Mouse (Mus musculus) cerebellum, adult 2 months (tissue): ENCODE data around the gene Syne2.

Experiments
- CTCF ChIP-seq: fragments of 200-500 bp; IDR thresholded peaks from 2 replicates; pipeline ENCODE4 v1.5.1; 2011; ENCODE audit warnings: low read depth, mild to moderate bottlenecking, control low read depth, low read length, moderate library complexity, borderline replicate concordance; ENCODE audit not compliant: insufficient read depth
- POLR2A ChIP-seq: fragments of 200-500 bp; IDR thresholded peaks from 2 replicates; pipeline ENCODE4 v1.6.1; 2011; ENCODE audit warnings: low read length, control low read depth, borderline replicate concordance; ENCODE audit not compliant: insufficient read depth

DNA sequence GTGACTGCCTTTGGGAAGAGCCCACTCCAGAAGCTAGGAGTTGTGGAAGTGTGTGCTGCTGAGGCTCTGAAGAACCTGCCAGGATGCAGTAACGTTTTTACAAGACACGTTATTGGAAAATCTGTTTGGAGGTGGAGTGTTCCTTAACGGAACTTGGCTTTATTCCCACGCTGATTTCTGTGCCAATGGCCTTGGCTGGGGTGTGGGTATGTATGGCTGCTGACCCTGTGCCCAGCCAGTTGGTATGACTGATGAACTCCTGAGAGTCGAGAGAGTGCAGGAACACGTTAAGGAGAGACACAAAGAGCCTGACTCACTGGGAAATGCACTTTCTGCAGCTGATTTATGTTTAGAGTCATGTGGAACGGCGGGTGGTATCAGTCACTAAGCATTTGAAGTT, 200.7 kb downstream of the Syne2 start:
- TF ChIP-seq POLR2A (no peak), CTCF (no peak)
